ENCODE assay signal across 24 mouse cellular contexts in the genomic region with DNA sequence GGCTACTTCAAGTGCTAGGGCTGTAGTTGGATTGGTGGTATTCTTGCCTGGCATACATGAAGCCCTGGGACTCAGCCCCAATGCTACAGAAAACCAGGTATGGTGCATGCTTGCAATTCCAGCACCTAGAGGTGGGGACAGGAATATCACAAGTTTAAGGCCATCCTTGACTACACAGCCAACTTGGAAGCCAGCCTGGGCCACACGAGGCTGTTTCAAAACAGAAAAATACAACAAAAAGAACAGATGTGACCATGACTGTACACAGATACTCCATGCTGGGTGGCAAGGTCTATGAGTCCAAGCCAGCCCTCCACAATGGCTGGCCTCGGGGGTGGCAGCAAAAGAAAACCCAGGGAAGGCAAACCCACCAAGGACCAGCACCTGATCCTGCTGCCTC.
DNase-seq lines count a peak whose midpoint lies in the region; ATAC-seq and TF ChIP-seq lines count a peak whose summit lies in the region.
"Had no signal": no experiment of that assay in that cellular context is flagged by ENCODE, and none has a peak within 500 bp of the region (broad histone marks: within the 10 kb centered on the region; RNA-seq: fewer than 3 reads in every experiment).

No protein-coding gene starts in this region.

- H3K9me3 ChIP-seq in liver, embryonic 13.5 days (replicated peaks) = no peaks in the 10 kb centered on the region
- H3K9me3 ChIP-seq in liver, embryonic 11.5 days (ENCODE audit: control insufficient read depth, low read length) = no peaks in the 10 kb centered on the region
- H3K9me3 ChIP-seq: embryonic facial prominence, embryonic 13.5 days; embryonic facial prominence, embryonic 15.5 days; forebrain, embryonic 10.5 days; forebrain, embryonic 12.5 days had no signal

- peaks cover 36% of the 10 kb centered on the region for H3K4me1 ChIP-seq in liver, adult 2 months (ENCODE audit: control insufficient read depth, insufficient read depth, low read length)
- H3K4me1 ChIP-seq in liver, embryonic 13.5 days (replicated peaks) = peaks cover 59% of the 10 kb centered on the region
- H3K4me1 ChIP-seq in liver, embryonic 11.5 days (replicated peaks; ENCODE audit: control insufficient read depth, insufficient read depth, low read length) = peaks cover 34% of the 10 kb centered on the region
- H3K4me1 ChIP-seq: embryonic facial prominence, embryonic 13.5 days; embryonic facial prominence, embryonic 15.5 days had no signal

- DNase-seq in adrenal gland, adult 2 months = peak; percentile 55
- DNase-seq in adrenal gland, postnatal 10 days = no peak
- DNase-seq in liver, adult 2 months (ENCODE audit: extremely low read depth, low read depth, low spot score) = peak; percentile 71
- DNase-seq in liver (no peak), ES-CJ7 (ENCODE audit: low read depth, low spot score) (peak; percentile 8)
- DNase-seq in liver, embryonic 13.5 days = no peak
- DNase-seq in liver, embryonic 11.5 days (ENCODE audit: low spot score) = no peak
- no peak for DNase-seq in left cerebral cortex, postnatal 10 days (ENCODE audit: extremely low spot score in 1 of 2, low spot score in 2 of 2)
- DNase-seq: adrenal gland, postnatal 25 days; cerebellum, adult 11 months; cerebellum, adult 18-20 months; cerebellum, adult 8-10 months; cerebellum, adult 9-11 months; cerebellum, postnatal 14 days; cerebellum, postnatal 36 days had no signal

- H3K4me2 ChIP-seq in liver, embryonic 13.5 days = no peak overlapping the region
- H3K4me2 ChIP-seq in liver, embryonic 11.5 days = no peak overlapping the region
- H3K4me2 ChIP-seq: embryonic facial prominence, embryonic 13.5 days; embryonic facial prominence, embryonic 15.5 days; forebrain, embryonic 12.5 days had no signal

- no peak; the same call in 1 of the 2 replicates for TF ChIP-seq CTCF in liver, adult 2 months (IDR thresholded peaks at IDR 0.05; ENCODE audit: low read depth, low read length)

- H3K79me2 ChIP-seq in liver, adult 2 months (ENCODE audit: control insufficient read depth, insufficient read depth, low read length) = no peaks in the 10 kb centered on the region

- no peak for ATAC-seq in liver, embryonic 13.5 days (ENCODE audit: low read depth)
- no peak for ATAC-seq in liver, embryonic 11.5 days (replicated peaks; ENCODE audit: low FRiP score)
- ATAC-seq: CD4-positive, CD25-positive, alpha-beta regulatory T cell, adult 4 months; forebrain, embryonic 14.5 days; forebrain, embryonic 16.5 days had no signal

- no peak for TF ChIP-seq POLR2A in liver, adult 2 months (IDR thresholded peaks at IDR 0.05; ENCODE audit: extremely low read depth, insufficient read depth, low read length)

- 40% methylated on average over 2 of the region's 2 CpGs for WGBS in liver, adult 2 months
- WGBS in liver, embryonic 13.5 days (ENCODE audit: insufficient replicate concordance) = 78% methylated on average over 2 of the region's 2 CpGs
- WGBS in liver, embryonic 11.5 days = 84% methylated on average over 2 of the region's 2 CpGs

- intact Hi-C loops in left cerebral cortex, postnatal 10 days (cut with DNase I) = no loop called here

- H3K9ac ChIP-seq in liver, adult 2 months (ENCODE audit: low read depth, low read length) = no peak overlapping the region
- H3K9ac ChIP-seq in liver, embryonic 13.5 days = no peak overlapping the region
- H3K9ac ChIP-seq in liver, embryonic 11.5 days (ENCODE audit: low read depth, low read length) = no peak overlapping the region
- H3K9ac ChIP-seq: embryonic facial prominence, embryonic 13.5 days; embryonic facial prominence, embryonic 15.5 days; forebrain, embryonic 12.5 days had no signal

- no peaks in the 10 kb centered on the region for H3K27me3 ChIP-seq in liver, adult 2 months (ENCODE audit: control insufficient read depth, insufficient read depth, low read length)
- H3K27me3 ChIP-seq in liver, embryonic 13.5 days = no peaks in the 10 kb centered on the region
- H3K27me3 ChIP-seq in liver, embryonic 11.5 days (replicated peaks; ENCODE audit: control insufficient read depth, insufficient read depth, low read length) = no peaks in the 10 kb centered on the region
- H3K27me3 ChIP-seq: CH12.LX; embryonic facial prominence, embryonic 13.5 days; embryonic facial prominence, embryonic 15.5 days; forebrain, embryonic 12.5 days had no signal

- H3K36me3 ChIP-seq in liver, adult 2 months (ENCODE audit: control insufficient read depth, insufficient read depth, low read length) = 0 out of 2 replicates have a peak, but pooled peaks cover 2% of the 10 kb centered on the region
- H3K36me3 ChIP-seq in liver, embryonic 13.5 days = 0 out of 2 replicates have a peak, but pooled peaks cover 4% of the 10 kb centered on the region
- no peaks in the 10 kb centered on the region; the same call in 1 of the 2 replicates for H3K36me3 ChIP-seq in liver, embryonic 11.5 days (ENCODE audit: control insufficient read depth, insufficient read depth, low read length)

- peak overlapping the region; percentile 46 for H3K27ac ChIP-seq in liver, adult 2 months (replicated peaks; ENCODE audit: insufficient read depth, low read depth, low read length)
- peak overlapping the region; percentile 97; the same call in 1 of the 2 replicates for H3K27ac ChIP-seq in liver, embryonic 13.5 days
- H3K27ac ChIP-seq in liver, embryonic 11.5 days (ENCODE audit: low read depth, low read length) = no peak overlapping the region
- H3K27ac ChIP-seq: embryonic facial prominence, embryonic 13.5 days; embryonic facial prominence, embryonic 15.5 days; forebrain, embryonic 10.5 days; forebrain, embryonic 12.5 days had no signal

- H3K4me3 ChIP-seq in liver, adult 2 months (ENCODE audit: insufficient read depth, low read depth, low read length) = no peak overlapping the region
- no peak overlapping the region for H3K4me3 ChIP-seq in liver, embryonic 13.5 days (replicated peaks)
- no peak overlapping the region for H3K4me3 ChIP-seq in liver, embryonic 11.5 days (ENCODE audit: low read depth, low read length)
- H3K4me3 ChIP-seq: embryonic facial prominence, embryonic 13.5 days; embryonic facial prominence, embryonic 15.5 days; erythroblast, embryonic 14.5 days; forebrain, embryonic 10.5 days; forebrain, embryonic 12.5 days had no signal

Comparison
In these comparisons a context has a peak if more than half of its experiments do, and no peak if none do; other contexts are left out.
1. DNase-seq: peak in adrenal gland, adult 2 months (single experiment), liver, adult 2 months (single experiment) and ES-CJ7 (single experiment); none in adrenal gland, postnatal 10 days (single experiment), liver (single experiment), liver, embryonic 13.5 days (single experiment), liver, embryonic 11.5 days (single experiment) and left cerebral cortex, postnatal 10 days (0 of 2).